Mouse (Mus musculus) CD4-positive helper T cell, adult 2 months (primary cell): Measurements from ENCODE around the gene Zmynd8.

Experiments
- DNase-seq: peaks from one replicate; pipeline ENCODE4 v3.0.0-alpha.2; 2012; ENCODE audit warnings: low read depth, missing footprints, low spot score

Gene Zmynd8

GRCm38 (mm10) chr2:165898202-165899194, at the start of gene Zmynd8:
Gene Zmynd8, minus strand, starts transcription at chr2:165899016.
- no peak for DNase-seq

DNA sequence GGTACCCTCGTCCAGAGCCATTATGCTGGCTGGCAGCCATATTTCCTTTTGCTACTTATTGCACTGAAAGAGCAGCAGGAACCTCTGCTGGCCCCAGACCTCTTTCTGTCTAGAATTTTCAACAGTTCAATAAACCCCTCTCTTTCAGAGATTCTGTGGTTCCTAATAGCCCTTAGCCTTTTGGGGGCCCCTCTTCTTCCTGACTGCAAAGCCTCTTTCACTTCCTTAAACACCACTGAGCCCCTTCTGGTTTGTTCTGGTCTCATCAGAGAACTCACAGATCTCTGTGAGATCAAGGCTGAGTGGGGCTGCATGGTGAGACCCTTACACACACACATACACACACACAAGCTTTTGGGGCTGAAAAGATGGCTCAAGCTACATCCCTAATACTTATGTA, 49.2 kb upstream of the Zmynd8 start:
- no peak for DNase-seq

- DNase-seq = no peak
These were observed 47.3 kb upstream of the Zmynd8 start for GRCm38 (mm10) chr2:165946046-165946564.

DNA sequence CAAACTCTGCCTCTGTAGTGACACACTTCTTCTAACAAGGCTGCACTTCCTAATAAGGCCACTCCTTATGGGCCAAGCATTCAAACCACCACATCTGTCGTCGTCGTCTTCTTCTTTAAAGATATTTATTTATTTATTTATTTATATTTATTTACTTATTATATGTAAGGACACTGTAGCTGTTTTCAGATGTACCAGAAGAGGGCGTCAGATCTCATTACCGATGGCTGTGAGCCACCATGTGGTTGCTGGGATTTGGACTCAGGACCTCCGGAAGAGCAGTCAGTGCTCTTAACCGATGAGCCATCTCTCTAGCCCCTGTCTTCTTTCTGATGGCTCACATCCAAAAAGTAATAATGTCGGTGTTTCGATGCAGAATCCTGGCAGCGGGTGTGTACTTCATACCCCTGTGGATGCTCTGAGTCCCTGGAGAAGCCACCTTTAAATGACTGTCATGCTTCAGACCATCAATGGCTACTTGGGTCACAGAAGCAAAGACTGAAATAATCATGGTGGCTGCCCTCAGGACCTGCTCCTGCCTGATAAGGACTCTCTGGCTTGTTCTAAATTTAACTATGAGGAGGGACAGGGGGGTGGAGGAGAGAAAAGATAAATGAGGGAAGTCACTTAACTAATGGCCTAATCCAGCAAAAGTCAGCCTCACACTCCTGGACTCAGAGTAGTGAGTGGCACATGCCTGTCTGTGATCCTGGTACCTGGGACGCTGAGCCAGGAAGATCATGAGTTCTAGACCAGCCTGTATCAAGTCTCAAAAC, 45.9 kb upstream of the Zmynd8 start:
- no peak for DNase-seq

- no peak for DNase-seq
These were observed 44.3 kb upstream of the Zmynd8 start for GRCm38 (mm10) chr2:165943113-165943512.

- DNase-seq = no peak
These were observed 37.3 kb upstream of the Zmynd8 start for GRCm38 (mm10) chr2:165936106-165936505.

DNA sequence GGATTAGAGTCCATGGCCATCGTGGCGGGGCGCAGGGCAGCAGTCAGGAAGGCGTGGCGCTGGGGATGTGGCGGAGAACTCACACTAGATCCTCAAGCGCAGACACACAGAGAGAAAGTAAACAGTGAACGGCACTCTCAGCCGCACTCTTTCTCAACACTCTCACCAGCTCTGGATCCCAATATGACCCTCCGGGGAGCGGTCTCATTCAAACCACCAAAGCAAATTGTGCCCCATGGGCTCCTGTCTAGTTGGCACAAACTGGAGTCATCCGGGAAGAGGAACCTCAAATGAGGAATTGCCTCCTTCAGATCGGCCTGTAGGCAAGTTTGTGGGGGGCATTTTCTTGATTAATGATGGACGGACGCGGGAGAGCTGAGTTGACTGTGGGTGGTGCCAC, 28.9 kb upstream of the Zmynd8 start:
- no peak for DNase-seq

DNA sequence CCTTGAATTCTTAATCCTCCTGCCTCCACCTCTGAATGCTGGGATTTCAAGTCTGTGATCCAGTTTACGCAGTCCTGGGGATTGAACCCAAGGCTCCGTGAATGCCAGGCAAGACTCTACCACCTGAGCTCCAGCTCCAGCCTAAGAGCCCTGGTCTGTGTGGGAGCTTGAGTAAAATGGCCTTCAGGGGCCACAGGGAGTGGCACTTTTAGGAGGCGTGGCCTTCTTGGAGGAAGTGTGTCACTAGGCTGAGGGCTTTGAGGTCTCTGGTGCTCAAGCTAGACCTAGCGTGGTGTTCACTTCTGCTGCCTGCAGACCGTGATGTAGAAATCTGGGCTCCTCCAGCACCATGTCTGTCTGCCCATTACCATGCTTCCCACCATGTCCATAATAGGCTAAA, 27.4 kb upstream of the Zmynd8 start:
- no peak for DNase-seq

GRCm38 (mm10) chr2:165925144-165925543, 26.3 kb upstream of the Zmynd8 start:
- no peak for DNase-seq

GRCm38 (mm10) chr2:165924695-165925094, 25.9 kb upstream of the Zmynd8 start:
- peak; percentile 43 for DNase-seq

DNA sequence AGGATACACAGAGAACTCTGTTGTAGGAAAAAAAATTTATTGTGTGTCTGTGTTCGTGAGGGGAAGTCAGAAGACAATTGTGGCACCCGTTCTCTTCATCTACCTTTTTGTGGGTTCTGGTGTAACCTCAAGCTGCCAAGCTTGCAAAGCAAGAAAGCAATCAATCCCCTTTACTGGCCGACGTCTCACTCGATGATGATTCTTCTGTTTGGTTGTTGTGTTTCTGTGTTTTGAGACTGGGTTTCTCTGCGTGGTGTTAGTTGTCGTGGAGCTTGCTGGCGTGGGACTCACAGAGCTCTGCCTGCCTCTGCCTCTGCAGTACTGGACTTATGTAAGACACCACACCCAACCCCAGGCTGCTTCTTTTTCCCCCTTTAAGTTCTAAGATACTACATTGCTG, 24.9 kb upstream of the Zmynd8 start:
- peak; percentile 80 for DNase-seq

DNA sequence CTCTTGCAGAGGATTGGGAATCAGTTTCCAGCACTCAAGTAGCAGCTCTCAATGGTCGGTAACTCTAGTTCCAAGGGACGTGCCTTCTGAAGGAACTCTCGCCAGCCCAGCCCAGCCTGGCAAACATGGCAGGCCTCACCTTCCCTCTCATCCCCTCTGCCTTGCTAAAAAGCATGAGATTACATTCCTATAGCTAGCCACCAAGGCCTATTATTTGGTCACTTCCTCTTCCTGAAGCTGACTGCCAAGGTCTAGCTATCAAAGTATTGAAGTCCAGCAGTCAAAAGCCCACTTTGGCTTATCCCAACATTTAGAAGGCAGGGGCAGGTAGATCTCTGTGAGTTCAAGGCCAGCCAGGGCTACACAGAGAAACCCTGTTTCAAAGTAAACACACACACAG, 24.2 kb upstream of the Zmynd8 start:
- DNase-seq = no peak

DNA sequence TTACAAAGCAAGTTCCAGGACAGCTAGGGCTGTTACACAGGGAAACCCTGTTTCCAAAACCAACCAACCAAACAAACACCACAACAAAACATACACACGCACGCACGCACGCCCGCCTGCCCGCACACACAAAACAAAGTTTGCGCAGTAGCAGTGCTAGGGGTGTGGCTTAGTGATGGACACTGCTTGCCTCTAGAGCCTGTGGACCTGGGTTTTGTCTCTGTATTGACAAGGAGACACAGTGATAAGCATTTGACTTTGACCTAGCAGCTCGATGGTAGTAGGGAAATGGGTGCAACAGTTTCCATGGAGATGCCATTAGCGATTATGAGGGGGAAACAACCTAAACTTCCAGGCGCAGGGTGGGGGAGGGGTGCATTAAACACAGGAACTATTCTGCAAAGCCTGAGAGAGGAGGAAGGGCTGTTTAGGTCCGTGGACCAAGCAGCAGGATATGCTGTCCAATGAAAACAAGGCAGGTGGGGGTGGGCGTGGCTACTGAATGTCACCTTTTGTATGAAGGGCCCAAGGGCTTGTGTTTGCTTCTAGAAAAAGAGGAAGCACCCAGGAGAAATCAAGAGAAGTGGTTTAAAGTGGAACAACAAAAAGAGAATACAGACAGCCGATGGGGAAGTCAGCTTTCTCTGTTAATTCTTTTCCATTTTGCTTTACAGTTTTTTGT, 23.4 kb upstream of the Zmynd8 start:
- DNase-seq = peak; percentile 79

DNA sequence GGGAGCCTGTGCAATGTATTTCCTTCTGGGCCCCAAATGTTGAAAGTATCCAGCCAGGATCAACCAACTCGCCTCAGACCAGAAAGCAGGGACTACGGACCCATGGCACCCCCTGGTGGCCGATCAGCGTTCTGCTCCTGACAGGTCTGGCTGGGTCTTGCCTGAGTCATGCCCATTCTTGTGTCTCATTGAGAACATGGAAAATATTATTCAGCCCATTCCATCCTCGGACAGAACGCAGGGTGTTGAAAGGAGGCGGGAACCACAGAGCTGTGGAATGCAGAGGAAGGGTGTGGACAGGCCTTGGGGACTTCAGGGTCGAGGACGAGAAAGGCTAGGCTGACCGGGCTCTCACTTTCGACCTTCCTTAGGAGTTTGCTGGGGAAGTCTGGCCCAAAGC, 15.5 kb upstream of the Zmynd8 start:
- peak; percentile 76 for DNase-seq

DNA sequence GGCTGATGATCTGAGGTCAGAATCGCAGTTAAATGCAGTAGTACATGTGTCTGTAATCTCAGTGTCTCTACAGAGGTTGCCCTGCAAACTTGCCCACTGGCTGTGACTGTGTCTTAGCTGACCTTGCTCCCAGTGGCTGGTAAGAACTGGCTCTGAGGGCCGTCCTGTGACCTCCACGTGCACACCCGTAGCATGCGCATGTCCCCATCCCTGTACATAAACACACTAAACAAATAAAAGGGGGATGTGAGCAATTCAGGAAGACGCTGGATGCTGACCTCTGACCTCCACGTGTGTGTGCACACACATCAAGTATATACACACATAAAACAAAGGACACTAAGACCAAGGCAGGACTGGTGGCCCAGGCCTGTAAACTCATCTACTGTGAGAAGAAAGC, 14.3 kb upstream of the Zmynd8 start:
- no peak for DNase-seq

DNA sequence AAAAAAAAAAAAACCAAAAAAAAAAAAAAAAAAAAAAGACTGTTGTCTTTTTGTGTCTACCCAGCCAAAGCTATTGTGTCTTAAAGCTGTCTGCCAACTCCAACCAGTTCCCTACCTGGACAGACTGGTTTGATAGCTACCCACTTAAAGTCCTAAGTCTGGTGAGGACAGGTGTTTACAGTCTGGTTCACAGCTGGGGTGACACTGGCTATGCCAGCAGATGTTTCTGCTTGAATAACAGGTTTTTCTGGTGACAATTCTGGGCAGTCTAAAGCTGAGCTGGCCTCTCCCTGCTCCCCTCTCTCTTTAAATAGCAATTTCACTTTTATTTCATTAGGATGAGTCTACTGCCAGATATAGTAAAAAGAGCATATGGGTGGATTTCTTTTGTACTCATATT, 10.9 kb upstream of the Zmynd8 start:
- DNase-seq = no peak

DNA sequence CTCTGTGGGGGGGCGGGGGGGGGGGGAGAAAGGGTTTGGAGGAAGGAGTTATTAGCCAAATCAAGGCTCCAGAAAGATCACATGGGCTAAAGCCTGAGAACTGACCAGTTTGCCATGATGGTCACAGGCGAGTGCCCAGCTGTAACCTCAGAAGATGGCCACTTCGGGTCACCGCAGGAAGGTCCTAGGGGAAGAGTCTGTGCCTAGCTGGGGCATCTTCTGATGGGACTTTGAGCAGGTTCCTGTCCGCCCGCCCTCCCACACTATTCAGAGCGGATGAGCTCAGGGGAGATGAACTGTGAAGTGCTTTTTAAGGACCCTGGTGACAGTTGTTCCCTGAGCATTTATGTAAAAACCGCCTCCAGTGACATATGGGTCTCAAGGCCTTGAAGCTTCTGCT, 8.4 kb upstream of the Zmynd8 start:
- DNase-seq = no peak

DNA sequence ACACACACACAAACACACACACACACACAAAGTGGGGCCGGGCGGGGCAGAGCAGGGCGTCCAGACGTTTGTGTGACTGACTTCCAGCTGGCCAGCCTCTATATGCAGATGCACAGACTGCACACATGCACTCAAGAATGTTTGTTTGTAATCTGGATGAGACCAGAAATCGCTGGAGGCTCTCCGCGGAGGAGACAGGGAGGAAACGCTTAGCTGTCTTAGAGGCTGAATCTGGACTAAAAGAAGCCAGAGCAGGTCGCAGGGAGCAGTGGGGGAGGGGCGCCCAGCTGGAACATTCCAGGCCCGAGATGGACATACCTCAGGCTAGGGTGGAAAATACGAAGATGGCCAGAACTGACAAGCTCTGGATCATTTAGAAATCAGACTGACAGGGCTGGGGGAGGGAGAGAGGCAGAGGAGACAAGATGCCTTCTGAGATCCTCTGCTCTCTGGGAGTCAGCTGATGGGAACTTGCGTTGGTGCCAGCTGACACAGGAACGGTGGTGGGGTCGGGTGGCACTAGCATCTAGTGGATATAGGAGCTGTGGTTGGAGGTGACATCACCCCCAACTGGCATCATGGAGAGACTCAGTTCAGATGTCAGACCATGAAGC, 7.6 kb upstream of the Zmynd8 start:
- no peak for DNase-seq

DNA sequence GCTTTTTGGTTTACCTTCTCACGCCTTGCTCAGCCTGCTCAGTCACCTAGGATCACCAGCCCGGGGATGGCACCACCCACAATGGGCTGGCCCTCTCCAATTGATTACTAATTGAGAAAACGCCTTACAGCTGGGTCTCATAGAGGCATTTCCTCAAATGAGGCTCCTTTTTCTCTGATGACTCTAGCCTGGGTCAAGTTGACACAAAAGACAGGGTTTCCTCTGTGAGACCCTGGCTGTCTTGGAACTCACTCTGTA, 2.2 kb upstream of the Zmynd8 start:
- DNase-seq = no peak

GRCm38 (mm10) chr2:165900351-165901126, 1.7 kb upstream of the Zmynd8 start:
- no peak for DNase-seq

DNA sequence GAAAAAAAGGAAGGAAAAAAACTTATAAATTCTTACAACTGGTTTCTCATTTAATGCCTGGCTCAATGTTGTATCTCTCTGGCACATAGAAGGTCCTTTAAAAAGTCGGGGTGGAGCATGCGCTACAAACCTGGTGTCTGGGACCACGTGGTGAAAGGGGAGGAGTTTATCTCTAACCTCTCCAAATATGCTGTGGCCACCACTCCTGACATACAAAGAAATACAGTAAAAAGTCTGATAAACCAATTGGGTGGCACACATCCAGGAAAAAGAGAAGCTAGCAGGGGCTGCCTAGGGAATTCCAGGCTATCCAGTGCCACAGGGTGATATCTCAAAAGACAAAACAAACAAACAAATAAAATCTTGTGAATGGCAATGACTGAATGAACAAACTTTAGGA, 1.1 kb upstream of the Zmynd8 start:
- DNase-seq = no peak
